Mouse (Mus musculus) cerebellum, postnatal 25 days (tissue): Measurements from ENCODE around the gene Ston2.

ENCODE experiments used
- DNase-seq, 2 experiments: peaks; one replicate each; pipeline ENCODE4 v3.0.0; 2021; ENCODE audit warnings: mixed read lengths in 2 of 2

Ston2 gene

DNA sequence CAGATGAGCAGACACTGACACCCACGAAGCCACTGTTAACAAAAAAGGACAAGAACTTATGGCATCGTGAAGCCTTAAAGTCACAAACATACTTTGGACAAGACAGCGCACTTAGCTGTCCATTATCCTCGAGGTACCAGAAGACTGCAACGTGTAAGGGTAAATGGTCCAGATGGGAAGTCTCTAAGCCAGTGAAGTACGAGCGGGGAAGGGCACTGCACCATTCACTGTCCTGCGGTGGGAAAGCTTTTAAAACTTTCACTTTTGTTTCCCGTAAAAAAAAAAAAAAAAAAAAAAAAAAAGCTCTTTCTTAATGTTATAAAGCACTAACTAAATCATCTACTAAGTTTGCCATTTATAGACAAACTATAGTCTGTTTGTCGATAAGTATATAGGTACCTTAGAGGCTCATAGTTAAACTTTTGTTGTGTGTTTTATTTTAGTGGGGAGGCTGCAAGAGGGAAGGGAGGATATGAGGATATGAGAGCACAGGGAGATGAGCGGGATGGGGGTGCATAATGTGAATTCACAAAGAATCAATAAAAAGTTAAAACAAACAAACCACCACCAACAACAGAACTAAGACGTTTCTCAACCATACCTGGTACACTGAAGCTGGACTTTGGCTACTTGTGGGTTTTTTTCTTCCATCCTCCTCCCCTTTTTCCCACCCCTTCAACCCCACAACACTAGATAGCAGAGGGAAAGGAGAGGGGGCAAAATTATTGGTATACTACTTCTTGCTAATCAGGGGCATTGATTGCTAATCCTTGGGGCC, 127.4 kb downstream of the Ston2 start:
- no peak for DNase-seq

DNA sequence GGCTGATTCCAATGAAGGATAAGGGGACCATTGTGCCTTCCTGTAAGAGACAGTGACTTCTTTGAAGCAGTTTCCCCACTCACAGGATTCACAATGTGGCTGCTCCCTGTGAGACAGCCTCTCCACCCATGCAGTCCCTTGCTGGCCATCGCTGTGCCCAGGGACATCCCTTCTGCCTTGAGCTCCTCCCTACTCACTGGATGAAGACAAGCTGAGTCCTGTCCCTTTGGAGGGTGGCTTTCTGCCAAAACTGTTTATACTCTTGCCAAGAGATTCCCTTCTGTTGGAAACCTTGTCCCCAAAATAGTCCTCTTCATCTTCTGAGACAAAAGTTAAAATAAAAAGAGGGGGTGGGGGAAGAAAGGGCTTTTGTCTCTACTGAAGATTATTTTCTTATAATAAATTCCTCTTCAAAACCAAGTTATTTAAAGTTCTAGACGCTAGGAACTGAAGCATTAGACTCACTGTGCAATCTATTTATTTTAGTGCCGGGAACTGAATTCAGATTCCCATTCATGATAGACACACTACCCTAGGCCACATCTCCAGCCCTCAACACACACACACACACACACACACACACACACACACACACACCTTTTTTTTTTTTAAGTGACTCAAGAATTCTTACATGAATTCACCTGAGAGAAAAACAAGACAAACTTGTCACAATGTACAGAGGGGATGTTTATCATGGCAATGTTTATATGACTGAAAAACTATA, 133.6 kb downstream of the Ston2 start:
- peak; percentile 47 to 64 for DNase-seq

DNA sequence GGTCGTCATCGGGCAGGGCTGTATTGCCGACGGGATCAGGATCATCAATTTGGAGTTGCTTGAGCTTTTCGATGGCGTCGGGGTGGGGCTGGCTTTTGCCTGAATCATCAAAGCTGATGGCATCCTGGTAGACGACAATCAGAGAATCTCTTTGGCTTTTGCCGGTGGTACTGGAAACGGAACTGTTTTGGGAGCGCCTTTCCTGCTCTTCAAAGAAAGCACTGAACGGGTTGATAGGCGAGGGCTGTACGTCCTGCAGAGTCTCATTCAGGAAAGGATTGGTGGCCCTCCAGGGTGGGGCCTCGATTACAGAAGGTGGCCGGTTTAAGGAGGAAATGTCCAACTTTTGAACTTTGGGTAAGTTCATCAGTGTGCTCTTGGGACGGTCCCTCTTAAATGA, 139.8 kb downstream of the Ston2 start:
- no peak for DNase-seq

GRCm38 (mm10) chr12:91645361-91646123, 142.6 kb downstream of the Ston2 start:
- DNase-seq = no peak

DNA sequence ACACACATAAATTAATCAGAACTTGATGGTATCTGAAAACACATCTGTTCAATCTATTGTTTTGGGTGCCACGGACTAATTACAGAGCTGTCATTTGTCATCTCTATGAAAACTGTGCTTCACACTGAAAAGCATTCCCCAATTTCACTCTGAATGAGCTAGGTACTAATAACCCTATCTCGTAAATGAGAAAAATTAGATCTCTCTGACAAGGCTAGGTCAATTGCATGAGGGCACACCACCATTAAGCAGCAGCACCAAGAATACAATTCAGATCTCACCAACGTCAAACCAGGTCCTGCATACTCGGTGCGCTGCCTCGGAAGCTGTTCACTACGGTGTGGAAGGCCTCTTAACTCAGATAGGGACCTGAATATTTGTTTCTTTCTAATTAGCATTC, 145.0 kb downstream of the Ston2 start:
- no peak for DNase-seq

GRCm38 (mm10) chr12:91642426-91643093, 145.6 kb downstream of the Ston2 start:
- DNase-seq = no peak

- DNase-seq = peak; percentile 44 to 64
Observed at GRCm38 (mm10) chr12:91641631-91642141, 146.5 kb downstream of the Ston2 start.

DNA sequence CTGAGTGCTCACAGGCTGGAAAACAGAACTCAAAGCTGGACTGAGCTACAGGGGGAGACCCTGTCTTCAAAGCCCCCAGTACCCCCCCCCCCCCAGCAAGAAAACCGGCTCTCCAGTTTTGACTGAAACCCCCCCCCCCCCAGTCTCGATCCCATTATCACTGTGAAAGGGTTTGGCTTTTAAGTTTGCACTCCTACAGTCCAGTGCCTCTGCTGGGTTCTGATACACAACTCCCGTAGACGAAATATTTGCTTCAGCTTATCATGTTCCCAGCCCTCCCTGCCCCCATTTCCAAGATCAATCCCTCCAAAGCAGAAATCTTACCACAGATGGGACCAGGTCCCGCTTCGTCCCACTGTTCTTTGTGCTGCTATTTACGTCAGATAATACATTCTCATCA, 147.1 kb downstream of the Ston2 start:
- no peak for DNase-seq

DNA sequence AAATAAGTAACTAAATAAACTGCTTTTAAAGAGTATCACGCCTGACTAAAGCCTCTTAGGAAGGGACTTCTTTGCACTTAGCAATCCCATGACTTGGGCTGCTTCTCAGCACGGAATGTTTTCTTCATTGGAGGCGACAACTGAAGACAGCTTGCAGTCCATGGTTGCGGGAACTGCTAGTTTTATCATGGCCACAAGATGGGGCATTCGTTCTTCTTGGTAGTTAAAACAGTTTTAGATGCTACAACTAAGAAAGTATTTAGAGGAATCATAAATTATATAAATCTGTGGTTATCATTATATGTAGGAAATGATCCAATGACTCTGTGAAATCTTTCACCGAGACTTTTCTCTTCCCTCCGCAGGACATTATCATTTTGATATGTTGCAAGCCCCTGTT, 147.5 kb downstream of the Ston2 start:
- peak; percentile 42 to 73 for DNase-seq

DNA sequence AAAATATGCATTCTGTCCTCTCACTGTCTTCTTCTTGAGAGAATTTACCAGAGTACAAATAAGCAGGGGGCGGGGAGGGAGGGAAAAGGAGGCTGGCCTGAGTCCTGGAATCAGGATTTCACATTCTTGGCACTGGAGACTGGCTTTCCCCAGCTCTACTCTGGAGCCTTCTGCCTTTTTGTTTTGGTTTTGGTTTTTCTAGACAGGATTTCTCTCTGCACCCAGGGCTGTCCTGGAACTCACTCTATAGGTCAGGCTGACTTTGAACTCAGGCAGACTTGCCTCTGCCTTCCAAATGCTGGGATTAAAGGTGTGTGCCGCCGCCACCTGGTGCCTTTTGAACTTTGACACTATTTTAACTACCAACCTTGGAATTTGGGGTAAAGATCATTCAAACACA, 149.8 kb downstream of the Ston2 start:
- no peak for DNase-seq

- DNase-seq = no peak
Observed at GRCm38 (mm10) chr12:91637136-91637909, 150.9 kb downstream of the Ston2 start.

DNA sequence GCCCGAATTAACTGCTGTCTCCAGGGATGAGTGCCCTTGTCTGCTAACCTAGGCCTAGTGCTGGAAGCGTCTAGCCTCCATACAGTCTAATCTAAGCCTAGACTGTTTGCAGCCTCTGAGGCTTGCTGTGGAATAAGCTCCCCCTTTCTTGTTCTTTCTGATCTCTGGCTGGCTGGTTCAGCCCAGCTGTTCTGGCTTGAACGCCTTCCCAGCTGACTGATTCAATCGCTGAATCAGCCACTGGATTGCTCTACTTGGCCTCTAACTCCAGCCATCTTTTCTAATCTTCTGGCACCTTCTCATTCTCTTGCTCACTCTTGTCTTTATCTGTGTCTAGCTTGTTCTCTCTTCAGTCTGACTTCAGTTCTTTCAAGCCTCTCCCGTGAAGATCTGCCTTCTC, 161.7 kb downstream of the Ston2 start:
- DNase-seq = no peak

GRCm38 (mm10) chr12:91625013-91625412, 163.2 kb downstream of the Ston2 start:
- peak in 1 of 2 experiments; percentile 37 for DNase-seq

DNA sequence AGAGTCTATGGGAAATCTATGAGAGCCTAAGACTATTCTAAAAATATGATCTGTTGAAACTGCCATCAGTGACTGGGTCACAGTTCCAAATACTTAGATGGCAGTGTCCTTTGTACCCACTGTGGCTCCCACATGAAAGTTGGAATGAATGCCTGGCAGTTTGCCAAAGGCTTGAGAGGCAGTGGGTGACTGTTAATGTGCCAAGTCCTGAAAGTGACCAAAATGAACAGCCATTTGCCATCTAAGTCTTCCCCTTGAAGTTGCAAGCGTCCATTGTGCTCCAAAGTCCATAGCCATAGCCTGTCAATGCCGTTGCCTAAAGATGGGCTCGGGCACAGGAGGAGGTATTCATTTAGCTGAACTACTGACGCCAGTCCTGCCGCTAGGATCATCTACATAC, 178.8 kb downstream of the Ston2 start:
- no peak for DNase-seq

DNA sequence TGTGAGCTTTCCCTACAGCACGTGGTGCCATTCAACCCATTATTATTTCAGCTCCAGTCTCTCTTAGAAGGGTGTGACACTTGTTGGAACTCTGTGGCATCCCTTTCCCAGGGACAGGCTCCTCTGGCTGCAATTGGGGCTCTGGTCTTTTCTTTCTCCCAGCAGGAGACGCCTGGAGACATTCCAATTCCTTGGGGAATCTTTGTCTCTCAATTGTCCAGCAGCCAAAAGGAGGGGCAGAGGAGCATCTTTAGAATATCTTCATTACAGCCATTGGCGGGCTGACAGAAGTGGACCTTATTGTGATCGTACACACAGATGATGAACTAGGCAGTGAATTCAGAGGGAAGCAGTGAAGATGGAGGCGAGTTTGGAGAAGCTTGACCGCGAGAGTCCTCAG, 180.5 kb downstream of the Ston2 start:
- peak in 1 of 2 experiments; percentile 25 for DNase-seq

DNA sequence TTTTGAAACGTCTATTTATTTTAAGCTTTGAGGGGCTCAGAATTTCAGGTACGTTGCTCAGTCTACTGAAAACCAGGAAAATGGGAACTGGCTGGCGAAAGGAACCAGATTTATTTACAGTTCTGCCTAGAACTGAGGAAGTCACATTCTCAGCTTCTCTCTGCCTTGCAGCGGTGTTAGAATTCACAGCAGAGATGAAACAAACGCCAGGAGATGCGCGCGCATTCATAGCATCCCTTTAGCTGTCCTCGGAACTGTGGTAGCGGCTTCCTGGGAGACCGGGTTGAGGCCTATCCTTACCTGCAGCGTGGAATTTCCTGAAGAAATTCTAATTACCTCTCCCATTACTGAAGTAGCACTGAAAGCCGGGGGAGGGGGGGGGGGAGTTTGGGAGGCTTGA, 181.5 kb downstream of the Ston2 start:
- no peak for DNase-seq

DNA sequence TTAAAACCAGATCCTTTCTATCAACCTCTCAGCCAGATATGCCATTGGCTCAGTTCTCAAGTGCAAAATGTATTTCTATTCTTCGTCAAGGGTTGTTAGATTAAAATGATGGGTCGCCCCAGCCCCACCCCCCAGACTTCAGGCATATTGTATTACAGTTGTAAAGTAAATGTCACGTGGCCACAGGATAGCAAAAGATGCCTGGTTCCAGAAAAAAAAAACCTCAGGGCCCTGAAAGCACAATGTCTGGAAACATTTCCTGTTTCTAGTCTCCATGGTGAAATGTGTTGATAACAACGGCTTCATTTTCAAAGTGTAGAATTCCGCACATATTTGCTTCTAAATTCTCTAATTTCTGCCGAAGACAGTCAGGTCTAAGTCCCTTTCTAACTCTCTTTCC, 183.6 kb downstream of the Ston2 start:
- DNase-seq = no peak

GRCm38 (mm10) chr12:91592128-91592527, 196.1 kb downstream of the Ston2 start:
- no peak for DNase-seq

DNA sequence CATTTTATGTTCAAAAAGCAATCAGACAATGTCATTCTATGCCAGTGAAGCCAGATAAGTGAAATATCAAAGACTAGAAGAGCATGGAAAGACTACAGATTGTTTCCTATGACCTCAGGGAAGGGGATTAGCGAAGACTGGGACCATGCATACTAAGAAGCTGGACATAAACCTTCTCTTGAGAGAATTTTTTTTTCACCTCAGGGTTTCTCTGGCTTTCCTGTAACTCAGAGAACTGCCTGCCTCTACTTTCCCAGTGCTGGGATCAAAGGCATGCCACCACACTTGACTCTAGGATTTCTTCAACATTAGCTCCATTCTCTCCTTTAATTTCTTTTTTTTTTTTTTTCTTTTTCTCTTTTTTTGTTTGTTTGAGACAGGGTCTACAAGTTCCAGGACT, 197.0 kb downstream of the Ston2 start:
- DNase-seq = no peak

DNA sequence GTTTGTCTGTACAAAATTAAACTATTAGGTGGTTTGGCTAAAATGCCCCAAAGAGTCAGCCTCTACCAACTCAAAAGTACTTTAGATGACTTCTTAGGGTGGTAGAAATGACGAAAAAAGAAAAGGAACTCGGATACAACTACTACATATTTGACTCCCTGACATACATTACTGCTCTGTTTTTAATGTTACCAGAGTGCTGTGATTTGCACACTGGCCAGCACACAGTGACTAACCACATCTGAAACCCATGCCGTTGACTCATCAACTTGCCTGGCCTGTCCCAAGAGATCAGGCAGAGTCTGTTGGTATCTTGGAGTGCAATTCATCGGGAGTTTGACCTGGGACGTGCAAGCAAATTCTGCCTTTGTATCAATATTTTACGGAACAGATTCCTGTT, 197.5 kb downstream of the Ston2 start:
- DNase-seq = peak; percentile 17 to 22

DNA sequence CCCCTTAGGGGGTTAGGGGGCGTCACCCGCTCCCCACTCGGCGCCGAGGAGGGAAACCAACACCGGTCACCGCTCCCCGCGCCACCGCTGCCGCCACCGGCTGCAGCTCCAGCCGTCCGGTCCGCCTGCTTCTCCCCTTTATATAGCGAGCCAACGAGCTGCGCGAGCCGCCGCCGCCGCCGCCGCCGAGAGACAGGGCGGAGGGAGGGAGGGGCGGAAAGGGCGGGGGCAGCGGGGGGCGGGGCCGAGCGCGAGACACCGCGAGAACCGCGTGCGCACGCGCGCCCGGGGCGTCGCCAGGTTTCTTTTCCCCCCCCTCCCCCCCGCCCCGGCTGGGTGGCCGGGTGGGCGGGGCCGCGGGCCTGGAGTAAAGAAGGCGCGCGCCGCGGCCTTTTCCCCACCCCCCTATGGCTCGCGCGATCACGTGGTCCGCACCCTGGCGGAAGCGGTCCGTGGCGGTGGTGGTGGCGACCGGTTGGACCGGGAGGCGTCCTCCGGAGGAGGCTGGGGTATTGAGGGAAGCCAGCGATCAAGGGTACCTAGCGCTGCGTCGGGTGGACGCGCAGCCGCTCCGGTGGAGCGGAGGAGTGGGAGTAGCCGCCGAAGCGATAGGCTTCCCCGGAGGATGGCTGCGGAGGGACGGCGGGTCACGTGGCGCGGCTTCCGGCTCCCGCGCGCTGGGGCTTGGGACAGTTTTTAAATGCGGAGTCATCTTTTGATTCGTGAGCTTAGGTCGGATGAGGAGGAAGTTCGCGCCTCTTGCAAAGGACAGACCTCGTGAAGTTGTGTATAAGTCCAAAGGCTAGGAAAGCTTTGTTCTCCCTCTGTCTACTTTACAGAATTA, 198.1 kb downstream of the Ston2 start, which contains the start of gene Gtf2a1:
Gene Gtf2a1 (minus strand): TSS at position 641 of the 844 bp plus-strand sequence.
- peak; percentile 96 to 98 for DNase-seq
